Mouse (Mus musculus) heart, embryonic 14.5 days (tissue): ENCODE data around the gene Hip1r. TPM values are rescaled to one million over a fixed set of nuclear protein-coding genes. Genes with fewer than 3 reads are reported as not detected.

Experiments
- ATAC-seq: fragments of 200-750 bp; cut with Nextera tagmentation; 2 replicates; pipeline ENCODE4 v1.8.0; 2017; ENCODE audit warnings: low read depth, moderate TSS enrichment; ENCODE audit not compliant: insufficient number of reproducible peaks, insufficient read depth, low FRiP score
- H3K27ac ChIP-seq, 2 experiments: fragments of 200-500 bp in 1 of 2; fragments of 300-500 bp in 1 of 2; sonication (generic) in 1 of 2; replicated peaks in 1 of 2; 2 replicates each; pipeline ENCODE4 v1.5.1; 2012 to 2014; ENCODE audit warnings: low read depth in 2 of 2, low read length in 2 of 2, control low read depth in 1 of 2, mild to moderate bottlenecking in 1 of 2, mixed read lengths in 1 of 2; ENCODE audit not compliant: control insufficient read depth in 1 of 2, insufficient read depth in 1 of 2
- H3K27me3 ChIP-seq: fragments of 300-500 bp; sonication (generic); 2 replicates; pipeline ENCODE4 v1.6.1; 2014; ENCODE audit warnings: mild to moderate bottlenecking, low read length, control low read depth; ENCODE audit not compliant: control insufficient read depth, insufficient read depth
- H3K36me3 ChIP-seq: fragments of 300-500 bp; sonication (generic); 2 replicates; pipeline ENCODE4 v1.6.1; 2014; ENCODE audit warnings: mild to moderate bottlenecking, control low read depth, low read length, mixed read lengths; ENCODE audit not compliant: control insufficient read depth, insufficient read depth
- H3K4me1 ChIP-seq, 2 experiments: fragments of 200-500 bp in 1 of 2; fragments of 300-500 bp in 1 of 2; sonication (generic) in 1 of 2; 2 replicates each; pipeline ENCODE4 v1.6.1; 2012 to 2014; ENCODE audit warnings: low read length in 2 of 2, control low read depth in 1 of 2, mixed read lengths in 1 of 2; ENCODE audit not compliant: control insufficient read depth in 2 of 2, insufficient read depth in 2 of 2
- H3K4me2 ChIP-seq: fragments of 300-500 bp; sonication (generic); 2 replicates; pipeline ENCODE4 v1.6.1; 2014; ENCODE audit warnings: mild to moderate bottlenecking, low read length
- H3K4me3 ChIP-seq, 2 experiments: fragments of 200-500 bp in 1 of 2; fragments of 300-500 bp in 1 of 2; sonication (generic) in 1 of 2; 2 replicates each; pipeline ENCODE4 v1.5.1; 2012 to 2014; ENCODE audit warnings: low read length in 2 of 2, mild to moderate bottlenecking in 2 of 2, control low read depth in 1 of 2, low read depth in 1 of 2, moderate library complexity in 1 of 2; ENCODE audit not compliant: control insufficient read depth in 1 of 2, insufficient read depth in 1 of 2
- H3K9ac ChIP-seq: fragments of 300-500 bp; sonication (generic); 2 replicates; pipeline ENCODE4 v1.6.1; 2014; ENCODE audit warnings: mild to moderate bottlenecking, low read length
- H3K9me3 ChIP-seq: fragments of 300-500 bp; sonication (generic); 2 replicates; pipeline ENCODE4 v1.6.1; 2016; ENCODE audit warnings: low read length, control low read depth; ENCODE audit not compliant: control insufficient read depth
- WGBS: fragments of 180-500 bp; shearing (Covaris S2); extraction: QIAGEN DNeasy Blood & Tissue Kit; methylation state at CpG from one replicate; pipeline ENCODE4 v1.1.7; 2014; 5-methylcytosine and 5-hydroxymethylcytosine counted together
- polyA plus RNA-seq: library from polyadenylated mRNA; unstranded; fragments of >200 nt; fragmentation: Nextera tagmentation; extraction: Ambion mirVana; gene quantifications from 2 replicates; pipeline ENCODE4 v1.2.1, GENCODE M21; 2014

Gene Hip1r
- polyA plus RNA-seq, 1 experiment from 2014 or later: 5.3 TPM

DNA sequence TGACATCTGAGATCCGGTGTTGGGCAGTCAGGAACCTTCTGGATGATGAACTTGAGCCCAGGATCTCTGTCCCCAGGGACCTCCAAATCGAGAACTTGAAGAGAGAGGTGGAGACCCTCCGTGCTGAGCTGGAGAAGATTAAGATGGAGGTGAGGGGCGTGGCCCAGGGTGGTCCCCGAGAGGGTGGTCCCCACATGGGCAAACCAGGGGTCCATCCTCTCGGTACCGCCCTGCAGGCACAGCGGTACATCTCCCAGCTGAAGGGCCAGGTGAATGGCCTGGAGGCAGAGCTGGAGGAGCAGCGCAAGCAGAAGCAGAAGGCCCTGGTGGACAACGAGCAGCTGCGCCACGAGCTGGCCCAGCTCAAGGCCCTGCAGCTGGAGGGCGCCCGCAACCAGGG, 23.3 kb downstream of the Hip1r start:
- ATAC-seq: no peak
- H3K4me2 ChIP-seq: no peak overlapping the region
- H3K27ac ChIP-seq: no peak overlapping the region
- no peak overlapping the region for H3K4me3 ChIP-seq
- peaks cover 18 to 21% of the 10 kb centered on the region in 2 experiments for H3K4me1 ChIP-seq
- WGBS: 85% methylated on average over 14 of the region's 14 CpGs
- H3K36me3 ChIP-seq: peaks cover 9% of the 10 kb centered on the region
- H3K27me3 ChIP-seq: no peaks in the 10 kb centered on the region
- no peaks in the 10 kb centered on the region for H3K9me3 ChIP-seq
- H3K9ac ChIP-seq: no peak overlapping the region

DNA sequence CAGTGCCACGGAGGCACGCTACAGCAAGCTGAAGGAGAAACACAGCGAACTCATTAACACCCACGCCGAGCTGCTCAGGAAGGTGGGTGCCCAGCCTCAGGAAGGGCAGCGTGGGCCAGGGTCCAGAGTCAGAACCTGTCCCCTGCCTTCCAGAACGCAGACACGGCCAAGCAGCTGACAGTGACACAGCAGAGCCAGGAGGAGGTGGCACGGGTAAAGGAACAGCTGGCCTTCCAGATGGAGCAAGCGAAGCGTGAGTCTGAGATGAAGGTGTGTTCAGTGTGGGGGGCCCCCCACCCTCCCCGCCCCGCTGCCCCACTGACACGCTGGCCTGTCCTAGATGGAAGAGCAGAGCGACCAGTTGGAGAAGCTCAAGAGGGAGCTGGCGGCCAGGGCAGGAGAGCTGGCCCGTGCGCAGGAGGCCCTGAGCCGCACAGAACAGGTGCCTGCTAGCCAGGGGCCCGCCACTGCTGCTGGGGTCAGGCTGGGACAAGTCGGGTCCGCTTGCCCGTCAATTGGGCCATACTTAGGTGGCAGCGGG, 23.9 kb downstream of the Hip1r start:
- no peak for ATAC-seq
- WGBS: 85% methylated on average over 24 of the region's 24 CpGs
- peaks cover 13 to 16% of the 10 kb centered on the region in 2 experiments for H3K4me1 ChIP-seq
- H3K4me2 ChIP-seq: no peak overlapping the region
- H3K4me3 ChIP-seq: no peak overlapping the region
- H3K9ac ChIP-seq: no peak overlapping the region
- H3K27me3 ChIP-seq: no peaks in the 10 kb centered on the region
- H3K36me3 ChIP-seq: peaks cover 10% of the 10 kb centered on the region
- no peak overlapping the region for H3K27ac ChIP-seq
- no peaks in the 10 kb centered on the region for H3K9me3 ChIP-seq

DNA sequence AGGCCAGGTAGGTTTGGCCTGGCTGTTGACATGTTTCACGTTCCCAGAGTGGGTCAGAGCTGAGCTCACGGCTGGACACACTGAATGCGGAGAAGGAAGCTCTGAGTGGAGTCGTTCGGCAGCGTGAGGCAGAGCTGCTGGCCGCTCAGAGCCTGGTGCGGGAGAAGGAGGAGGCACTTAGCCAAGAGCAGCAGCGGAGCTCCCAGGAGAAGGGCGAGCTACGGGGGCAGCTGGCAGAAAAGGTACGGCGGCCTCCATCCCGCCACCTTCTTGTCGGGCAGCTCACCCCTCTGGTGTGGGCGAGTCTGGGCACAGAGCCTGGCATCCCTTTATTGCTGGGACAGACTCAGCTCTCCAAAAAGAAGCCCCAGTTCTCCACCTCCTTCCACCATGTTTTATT, 24.4 kb downstream of the Hip1r start:
- H3K4me1 ChIP-seq: peaks cover 10 to 17% of the 10 kb centered on the region in 2 experiments
- ATAC-seq: no peak
- no peak overlapping the region for H3K4me3 ChIP-seq
- 71% methylated on average over 16 of the region's 16 CpGs for WGBS
- H3K4me2 ChIP-seq: no peak overlapping the region
- H3K36me3 ChIP-seq: peaks cover 10% of the 10 kb centered on the region
- no peak overlapping the region for H3K9ac ChIP-seq
- no peak overlapping the region for H3K27ac ChIP-seq
- H3K9me3 ChIP-seq: no peaks in the 10 kb centered on the region
- H3K27me3 ChIP-seq: no peaks in the 10 kb centered on the region

DNA sequence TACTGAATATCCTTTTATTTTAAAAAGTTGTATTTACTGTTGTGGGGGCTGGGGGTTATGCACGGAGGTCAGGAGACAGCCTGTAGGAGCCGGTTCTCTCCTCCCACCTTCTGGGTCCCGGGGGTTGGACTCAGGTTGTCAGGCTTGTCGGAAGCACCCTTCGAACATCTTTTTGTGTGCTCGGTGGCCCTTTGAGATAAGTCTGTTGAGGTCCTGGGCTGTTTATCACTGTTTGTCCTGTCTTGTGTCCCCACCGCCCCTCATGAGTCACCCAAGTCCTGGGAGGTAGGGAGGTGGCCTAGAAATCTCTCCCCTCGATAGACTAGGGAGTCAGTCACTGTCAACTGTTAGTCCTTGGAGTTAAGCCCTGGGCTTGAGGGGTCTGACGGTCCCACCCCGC, 24.9 kb downstream of the Hip1r start:
- Histone ChIP-seq H3K27me3 (no peaks in the 10 kb centered on the region), H3K4me1 (peaks cover 12 to 23% of the 10 kb centered on the region in 2 experiments), H3K4me3 (no peak overlapping the region), H3K4me2 (no peak overlapping the region), H3K27ac (no peak overlapping the region), H3K9ac (no peak overlapping the region), H3K36me3 (peaks cover 12% of the 10 kb centered on the region), H3K9me3 (no peaks in the 10 kb centered on the region)
- 49% methylated on average over 10 of the region's 10 CpGs for WGBS
- no peak for ATAC-seq

DNA sequence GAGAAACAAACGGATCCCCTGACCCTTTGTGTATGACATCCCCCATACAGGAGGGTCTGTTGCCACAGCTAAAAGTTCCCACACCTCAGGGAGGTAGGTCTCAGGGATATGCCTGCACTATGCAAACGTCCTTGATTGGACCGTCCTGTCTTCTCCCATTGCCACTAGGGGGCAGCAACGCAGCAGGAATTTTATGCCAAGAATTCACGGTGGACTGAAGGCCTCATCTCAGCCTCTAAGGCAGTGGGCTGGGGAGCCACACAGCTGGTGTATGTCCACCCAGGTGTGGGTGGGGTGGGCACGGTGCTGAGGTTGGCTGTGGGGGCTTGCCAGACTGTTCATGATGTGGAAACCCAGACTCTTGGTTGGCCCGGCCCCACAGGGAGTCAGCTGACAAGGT, 27.4 kb downstream of the Hip1r start:
- WGBS: 12% methylated on average over 7 of the region's 7 CpGs
- H3K4me3 ChIP-seq: no peak overlapping the region
- H3K27ac ChIP-seq: no peak overlapping the region
- no peak overlapping the region for H3K4me2 ChIP-seq
- H3K27me3 ChIP-seq: no peaks in the 10 kb centered on the region
- H3K36me3 ChIP-seq: peaks cover 37% of the 10 kb centered on the region
- H3K9me3 ChIP-seq: no peaks in the 10 kb centered on the region
- H3K9ac ChIP-seq: no peak overlapping the region
- peaks cover 7 to 13% of the 10 kb centered on the region in 2 experiments; a peak in 3 of 4 replicates for H3K4me1 ChIP-seq
- 0 out of 2 replicates have a peak, but pooled peaks have one; percentile 40 for ATAC-seq

DNA sequence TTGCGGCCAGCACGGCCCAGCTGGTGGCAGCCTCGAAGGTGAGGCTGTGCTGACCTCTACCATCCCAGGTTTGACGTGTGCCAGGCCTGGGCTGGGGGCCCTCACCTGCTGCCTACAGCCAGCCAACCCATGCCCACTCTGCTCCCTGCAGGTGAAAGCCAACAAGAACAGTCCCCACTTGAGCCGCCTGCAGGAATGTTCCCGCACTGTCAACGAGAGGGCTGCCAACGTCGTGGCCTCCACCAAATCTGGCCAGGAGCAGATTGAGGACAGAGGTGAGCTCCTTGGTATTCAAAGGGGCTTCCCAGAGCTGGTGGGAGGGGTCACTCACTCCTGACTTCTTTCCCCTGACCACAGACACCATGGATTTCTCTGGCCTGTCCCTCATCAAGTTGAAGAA, 27.8 kb downstream of the Hip1r start:
- Histone ChIP-seq H3K9ac (no peak overlapping the region), H3K9me3 (no peaks in the 10 kb centered on the region), H3K27me3 (no peaks in the 10 kb centered on the region), H3K4me1 (peaks cover 7 to 13% of the 10 kb centered on the region in 2 experiments; a peak in 3 of 4 replicates), H3K4me2 (no peak overlapping the region), H3K36me3 (peaks cover 41% of the 10 kb centered on the region), H3K27ac (no peak overlapping the region), H3K4me3 (no peak overlapping the region)
- WGBS: 37% methylated on average over 9 of the region's 9 CpGs
- no peak for ATAC-seq

DNA sequence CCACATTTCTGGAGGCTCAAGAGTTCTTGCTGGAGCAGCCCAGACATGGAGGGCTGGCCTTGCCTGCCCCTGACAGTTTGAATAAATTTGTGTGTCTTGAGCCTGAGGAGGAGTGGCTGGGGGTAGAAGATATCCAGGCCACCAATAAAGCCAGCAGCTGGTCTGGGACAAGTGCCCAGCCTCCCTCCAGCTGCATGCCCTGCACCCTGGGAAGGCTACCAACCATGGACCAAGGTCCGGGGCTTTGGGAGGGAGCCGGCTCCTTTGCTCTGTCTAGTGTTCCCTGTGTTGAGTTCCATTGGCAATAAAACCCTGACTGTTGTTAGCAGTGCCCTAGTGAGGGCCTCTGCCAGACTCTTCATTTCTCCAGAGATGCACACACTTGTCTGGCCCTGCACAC, 29.4 kb downstream of the Hip1r start:
- no peak overlapping the region for H3K27ac ChIP-seq
- H3K27me3 ChIP-seq: no peaks in the 10 kb centered on the region
- H3K4me1 ChIP-seq: peaks cover 7 to 13% of the 10 kb centered on the region in 2 experiments; a peak in 3 of 4 replicates
- peak overlapping the region; percentile 2; the same call in 1 of the 2 replicates for H3K9ac ChIP-seq
- no peak overlapping the region for H3K4me3 ChIP-seq
- 72% methylated on average over 2 of the region's 2 CpGs for WGBS
- peaks cover 57% of the 10 kb centered on the region for H3K36me3 ChIP-seq
- H3K9me3 ChIP-seq: no peaks in the 10 kb centered on the region
- no peak overlapping the region for H3K4me2 ChIP-seq
- no peak for ATAC-seq

DNA sequence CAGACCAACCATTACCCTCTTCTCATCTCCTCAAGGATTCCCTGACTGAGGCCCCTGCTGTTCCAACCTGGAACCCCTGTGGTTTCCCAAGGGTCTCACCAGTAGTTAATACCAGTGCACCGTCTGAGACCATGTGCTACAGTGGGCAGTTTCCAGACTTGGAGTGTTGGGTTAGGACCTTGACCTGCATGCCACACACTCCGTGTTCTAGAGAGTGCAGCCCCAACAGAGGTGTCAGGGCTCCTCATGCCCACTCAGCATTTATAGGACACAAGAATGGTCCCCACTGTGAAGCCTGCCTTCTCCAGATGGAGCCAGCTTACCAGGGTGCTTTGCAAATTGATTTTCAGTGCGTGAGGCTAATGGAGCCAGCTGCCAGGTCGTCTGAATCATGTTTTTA, 29.9 kb downstream of the Hip1r start:
- Histone ChIP-seq H3K4me1 (peaks cover 7 to 13% of the 10 kb centered on the region in 2 experiments; a peak in 3 of 4 replicates), H3K9ac (peak overlapping the region; percentile 2; the same call in 1 of the 2 replicates), H3K36me3 (peaks cover 62% of the 10 kb centered on the region), H3K27ac (no peak overlapping the region), H3K9me3 (no peaks in the 10 kb centered on the region), H3K27me3 (no peaks in the 10 kb centered on the region), H3K4me2 (no peak overlapping the region), H3K4me3 (no peak overlapping the region)
- no peak for ATAC-seq
- WGBS: 65% methylated on average over 4 of the region's 4 CpGs
